Mouse (Mus musculus) urinary bladder, postnatal 25 days (tissue): ENCODE results near the gene Fbxo24.
"Not testable (repeated sequence)": the region's sequence is repeated elsewhere in the genome, so short reads cannot be mapped to it uniquely, and the experiment has no call there.

Source experiments
- DNase-seq: peaks from one replicate; pipeline ENCODE4 v3.0.0; 2022; ENCODE audit warnings: low spot score

Gene Fbxo24

DNA sequence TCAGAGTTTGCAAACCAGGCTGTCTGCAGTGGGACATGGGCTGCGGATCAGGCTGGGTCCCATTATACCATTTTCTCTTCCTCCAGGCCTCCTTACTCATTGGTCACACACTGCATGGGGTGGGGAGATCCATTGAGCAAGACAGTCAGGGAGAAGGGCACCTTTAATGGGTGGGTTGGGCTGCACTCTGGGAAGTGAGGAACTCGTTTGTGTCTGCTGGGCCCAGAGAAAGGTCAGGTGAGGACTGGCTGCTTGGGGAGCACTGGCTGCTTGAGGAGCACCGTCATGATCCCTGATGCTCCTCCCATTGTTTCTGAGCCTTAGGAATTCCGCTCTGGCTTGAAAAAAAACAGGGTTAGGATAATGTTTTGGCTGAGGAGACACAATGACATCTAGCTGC, 14.1 kb upstream of the Fbxo24 start:
- DNase-seq, result no peak

DNA sequence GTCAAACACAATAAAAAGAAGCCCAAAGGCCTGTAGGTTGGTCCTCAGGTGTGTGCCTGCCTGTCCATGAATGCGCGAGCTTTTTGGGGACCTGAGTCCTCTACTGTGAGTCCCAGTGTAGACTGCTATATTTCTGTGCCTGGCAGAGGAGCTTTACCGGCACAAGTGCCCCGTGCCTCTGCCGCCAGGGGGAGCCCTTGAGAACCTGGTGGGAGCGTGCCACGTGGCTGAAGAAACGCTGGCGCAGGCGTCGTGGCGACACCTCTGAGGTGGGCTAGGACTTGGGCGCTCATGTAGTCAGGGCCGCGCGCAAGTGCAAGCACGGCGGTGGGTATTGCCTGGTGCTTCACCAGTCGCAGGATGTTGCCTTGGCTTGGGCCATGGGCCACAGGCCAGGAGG, 12.3 kb upstream of the Fbxo24 start, which contains the start of gene Sap25:
Gene Sap25, plus strand, starts transcription at position 281 of the 400 bp plus-strand sequence.
- DNase-seq, result peak; percentile 36

DNA sequence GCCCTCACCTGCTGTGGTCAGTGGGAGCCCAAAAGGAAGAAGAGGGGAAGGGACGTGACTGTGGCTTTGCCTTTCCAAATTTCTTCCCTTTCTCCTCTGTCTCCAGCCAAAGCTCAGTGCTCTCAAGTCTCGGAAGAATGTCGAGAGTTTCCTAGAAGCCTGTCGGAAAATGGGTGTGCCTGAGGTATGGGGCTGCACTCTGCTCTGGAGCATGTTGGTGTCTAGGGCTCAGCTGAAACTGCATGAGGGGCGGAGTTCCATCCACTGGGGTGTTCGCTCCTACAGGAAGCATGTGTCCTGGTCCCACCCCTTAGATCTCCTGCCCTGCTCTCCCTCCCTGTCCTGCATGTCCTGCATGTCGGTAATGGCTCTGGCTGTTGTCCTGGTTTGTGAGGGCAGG, 10.7 kb upstream of the Fbxo24 start:
- DNase-seq, result no peak

- no peak for DNase-seq
Observed at GRCm38 (mm10) chr5:137633397-137634084, 4.7 kb upstream of the Fbxo24 start.

- DNase-seq, result no peak
Observed at GRCm38 (mm10) chr5:137631591-137631990, 2.8 kb upstream of the Fbxo24 start.

DNA sequence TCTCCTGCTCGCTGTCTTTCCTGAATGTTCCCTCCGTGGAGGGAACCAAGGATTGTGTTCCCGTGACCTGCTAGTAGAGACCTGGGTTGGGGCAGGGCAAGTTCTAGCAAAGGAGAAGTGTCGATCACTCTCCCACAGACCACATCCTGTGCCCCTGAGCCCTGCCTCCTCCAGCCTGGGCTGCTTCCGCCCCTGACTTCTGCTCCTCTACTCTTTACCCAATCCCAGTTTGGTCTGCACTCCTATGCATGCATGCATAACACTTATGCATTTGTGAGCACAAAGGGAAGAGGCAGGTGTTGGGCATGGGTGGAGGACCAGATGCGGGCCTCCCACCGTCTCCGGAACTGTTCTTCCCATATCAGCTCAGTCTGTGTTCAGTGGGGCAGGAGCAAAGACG, 2.4 kb upstream of the Fbxo24 start:
- DNase-seq, result no peak

DNA sequence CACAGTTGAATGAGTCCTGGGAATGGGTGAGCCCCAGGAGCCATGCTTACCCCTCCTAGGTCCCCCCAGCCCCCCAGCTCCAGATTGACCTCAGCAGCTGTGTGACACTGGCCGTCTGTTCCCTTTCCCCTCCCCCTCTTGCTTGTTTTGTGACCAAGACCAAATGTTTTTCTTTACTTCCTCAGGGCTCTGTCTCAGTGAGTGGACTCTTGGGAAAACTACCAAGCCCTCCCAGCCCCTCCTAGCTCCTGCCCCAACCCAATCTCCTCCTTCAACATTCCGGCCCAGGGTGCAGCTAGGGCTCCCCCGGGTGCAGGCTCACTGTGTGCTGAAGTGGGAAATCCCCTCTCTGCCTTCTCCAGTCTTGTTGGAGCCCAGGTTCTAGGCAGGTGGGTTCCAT, 1.8 kb upstream of the Fbxo24 start:
- DNase-seq, result peak; percentile 21

- DNase-seq, result peak; percentile 22
Observed at GRCm38 (mm10) chr5:137629906-137630545, 1.2 kb upstream of the Fbxo24 start.

- peak; percentile 53 for DNase-seq
Observed at GRCm38 (mm10) chr5:137629306-137629721, 512 bp upstream of the Fbxo24 start.

- DNase-seq, result no peak
Observed at GRCm38 (mm10) chr5:137627991-137628390, 811 bp downstream of the Fbxo24 start.

DNA sequence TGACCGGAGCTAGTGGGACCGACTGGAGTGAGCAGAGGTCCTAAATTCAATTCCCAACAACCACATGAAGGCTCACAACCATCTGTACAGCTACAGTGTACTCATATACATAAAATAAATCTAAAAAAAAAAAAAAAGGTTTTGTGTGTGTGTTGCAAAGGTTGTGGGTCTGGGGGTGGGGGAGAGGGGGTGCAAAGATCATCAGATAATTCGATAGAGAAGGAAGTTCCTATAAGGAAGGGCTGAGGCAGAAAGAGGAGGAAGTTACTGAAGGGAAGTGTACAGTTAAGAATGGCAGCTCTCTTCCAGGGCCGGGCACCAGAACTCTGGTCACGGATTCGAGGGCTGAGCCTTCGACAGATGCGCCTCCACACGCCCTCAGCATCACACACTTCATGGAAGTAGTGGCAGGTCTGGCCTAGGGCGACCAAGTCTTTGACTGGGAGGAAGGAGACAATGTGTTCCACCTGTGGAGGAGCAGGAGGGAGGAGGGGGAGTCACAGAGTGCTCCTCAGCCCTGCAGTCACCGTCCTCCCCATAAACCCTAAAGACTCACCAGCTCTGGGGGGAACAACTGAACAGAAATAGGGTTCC, 4.8 kb downstream of the Fbxo24 start:
- DNase-seq, result no peak

- DNase-seq, result no peak
Observed at GRCm38 (mm10) chr5:137615347-137615746, 13.5 kb downstream of the Fbxo24 start.

DNA sequence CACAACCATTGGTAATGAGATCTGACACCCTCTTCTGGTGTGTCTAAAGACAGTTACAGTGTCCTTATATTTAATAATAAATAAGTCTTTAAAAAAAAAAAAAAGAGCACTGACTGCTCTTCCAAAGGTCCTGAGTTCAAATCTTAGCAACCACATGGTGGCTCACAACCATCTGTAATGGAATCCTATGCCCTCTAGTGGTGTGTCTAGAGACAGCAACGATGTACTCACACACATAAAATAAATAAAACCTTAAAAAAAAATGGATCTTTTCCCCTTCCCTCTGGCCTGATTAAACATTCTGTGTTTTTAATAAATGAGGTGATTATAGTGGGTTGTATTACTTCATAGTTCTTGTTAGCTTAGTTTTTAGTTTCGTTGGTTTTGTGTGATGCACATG, 13.9 kb downstream of the Fbxo24 start:
- not testable (repeated sequence) for DNase-seq

DNA sequence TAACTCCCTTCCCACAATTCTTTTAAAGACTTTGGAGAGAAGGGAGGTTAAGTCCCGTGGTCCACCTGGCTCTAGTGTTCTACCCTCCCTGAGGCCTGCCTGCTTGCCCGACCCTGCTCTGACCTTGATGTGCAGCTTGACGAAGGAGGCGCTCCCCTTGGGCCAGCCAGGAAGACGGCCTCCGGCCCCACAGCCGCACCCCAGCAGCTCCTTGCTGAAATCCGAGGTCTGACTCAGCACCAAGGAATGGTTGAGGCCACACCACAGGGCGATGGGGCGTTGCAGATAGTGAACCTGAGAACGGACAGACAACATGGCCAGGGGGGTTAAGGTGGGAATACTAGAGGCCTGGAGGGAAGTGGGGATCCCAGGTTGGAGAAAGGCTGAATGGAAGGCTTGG, 15.3 kb downstream of the Fbxo24 start, which contains the start of gene Pcolce:
Gene Pcolce, minus strand, starts transcription at position 235 of the 400 bp plus-strand sequence.
- peak; percentile 59 for DNase-seq

DNA sequence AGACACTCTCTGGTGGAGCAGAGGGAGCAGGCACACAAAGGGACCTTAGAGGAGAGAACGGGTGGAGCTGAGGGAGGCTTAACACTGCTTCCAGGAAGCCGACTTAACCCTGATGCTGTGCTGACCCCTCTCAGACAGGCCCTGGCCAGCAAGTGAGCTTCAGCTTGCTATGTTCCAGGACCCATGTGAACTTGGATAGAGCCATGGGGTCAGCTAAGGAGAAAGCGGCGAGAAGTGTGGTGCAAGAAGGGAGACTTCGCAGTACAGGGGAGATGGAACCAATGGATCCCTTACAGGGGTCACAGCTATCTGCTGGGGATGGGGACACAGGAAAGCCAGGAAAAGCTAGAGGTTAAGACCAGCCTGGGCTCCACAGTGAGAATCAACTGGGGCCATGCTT, 15.7 kb downstream of the Fbxo24 start:
- no peak for DNase-seq

- DNase-seq, result peak; percentile 58
Observed at GRCm38 (mm10) chr5:137611245-137611602, 17.6 kb downstream of the Fbxo24 start.

- DNase-seq, result peak; percentile 63
Observed at GRCm38 (mm10) chr5:137610548-137611244, 18.1 kb downstream of the Fbxo24 start.

DNA sequence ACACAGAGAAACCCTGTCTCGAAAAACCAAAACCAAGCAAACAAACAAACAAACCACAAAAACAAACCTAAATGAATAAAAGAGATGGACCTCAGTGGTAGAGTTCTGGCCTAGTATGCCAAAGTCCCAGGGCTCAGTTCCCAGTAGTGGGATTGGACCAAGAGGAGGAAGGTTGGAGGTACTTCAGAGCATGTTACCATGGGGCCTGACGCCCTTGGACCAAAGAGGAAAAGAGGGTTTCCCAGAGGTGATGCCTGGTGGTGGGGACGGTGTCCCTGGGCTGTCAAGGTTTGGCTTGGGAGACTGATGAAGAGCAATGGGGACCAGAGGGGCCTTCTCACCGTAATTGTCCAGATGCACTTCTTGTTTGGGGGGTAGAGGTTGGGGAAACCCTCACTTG, 18.7 kb downstream of the Fbxo24 start:
- no peak for DNase-seq

- DNase-seq, result no peak
Observed at GRCm38 (mm10) chr5:137609292-137609691, 19.5 kb downstream of the Fbxo24 start.

DNA sequence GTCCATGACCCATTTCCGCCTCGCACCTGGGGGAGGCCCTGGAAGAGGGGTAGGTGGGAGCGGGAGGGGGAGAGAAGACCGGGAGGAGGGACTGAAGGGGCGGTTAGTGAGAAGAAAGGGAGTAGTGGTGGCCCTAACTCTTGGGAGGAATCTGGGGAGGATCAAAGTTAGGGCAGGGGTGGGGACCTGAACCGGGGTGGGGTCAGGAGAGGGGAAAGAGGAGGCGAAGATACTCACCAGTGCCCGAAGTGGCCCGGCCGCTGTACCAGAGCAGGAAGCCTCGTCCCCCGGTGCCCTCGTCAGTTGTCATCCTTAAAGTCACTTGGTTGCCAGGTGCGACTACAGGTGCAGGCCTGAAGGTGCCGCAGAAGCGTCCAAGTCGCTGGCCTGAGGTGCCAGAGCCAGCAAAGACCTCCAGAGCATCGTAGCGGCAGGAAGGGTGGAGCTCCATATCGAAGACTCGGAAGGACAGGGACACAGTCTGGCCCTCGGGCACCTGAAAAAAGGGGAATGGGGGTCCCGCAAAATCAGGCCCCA, 20.1 kb downstream of the Fbxo24 start:
- no peak for DNase-seq

GRCm38 (mm10) chr5:137607860-137608653, 20.7 kb downstream of the Fbxo24 start:
- DNase-seq, result no peak

GRCm38 (mm10) chr5:137601365-137601729, 27.5 kb downstream of the Fbxo24 start:
- DNase-seq, result no peak
